Mouse (Mus musculus) forebrain, embryonic 13.5 days (tissue): Measurements from ENCODE around the gene Fam126a. TPM values are rescaled to one million over a fixed set of nuclear protein-coding genes. Genes with fewer than 3 reads are reported as not detected.

ENCODE experiments used
- ATAC-seq: fragments of 200-750 bp; cut with Nextera tagmentation; 2 replicates; pipeline ENCODE4 v1.8.0; 2017
- H3K27ac ChIP-seq: fragments of 300-500 bp; sonication (generic); 2 replicates; pipeline ENCODE4 v1.5.1; 2015; ENCODE audit warnings: inconsistent platforms, mild to moderate bottlenecking, moderate library complexity
- H3K27me3 ChIP-seq: fragments of 300-500 bp; sonication (generic); 2 replicates; pipeline ENCODE4 v1.6.1; 2015; ENCODE audit warnings: mild to moderate bottlenecking, inconsistent platforms
- H3K36me3 ChIP-seq: fragments of 300-500 bp; sonication (generic); 2 replicates; pipeline ENCODE4 v1.6.1; 2015; ENCODE audit warnings: mild to moderate bottlenecking, inconsistent platforms; ENCODE audit not compliant: poor library complexity, severe bottlenecking
- H3K4me1 ChIP-seq: fragments of 300-500 bp; sonication (generic); 2 replicates; pipeline ENCODE4 v1.6.1; 2015; ENCODE audit warnings: inconsistent platforms
- H3K4me2 ChIP-seq: fragments of 300-500 bp; sonication (generic); 2 replicates; pipeline ENCODE4 v1.6.1; 2015; ENCODE audit warnings: inconsistent platforms, mild to moderate bottlenecking, moderate library complexity
- H3K4me3 ChIP-seq: fragments of 300-500 bp; sonication (generic); 2 replicates; pipeline ENCODE4 v1.5.1; 2015; ENCODE audit warnings: mild to moderate bottlenecking, inconsistent platforms
- H3K9ac ChIP-seq: fragments of 300-500 bp; sonication (generic); 2 replicates; pipeline ENCODE4 v1.6.1; 2015; ENCODE audit warnings: mild to moderate bottlenecking, inconsistent platforms
- H3K9me3 ChIP-seq: fragments of 300-500 bp; sonication (generic); replicated peaks from 2 replicates; pipeline ENCODE4 v1.6.1; 2016; ENCODE audit warnings: inconsistent platforms
- WGBS: fragments of 180-500 bp; shearing (Covaris S2); methylation state at CpG from one replicate; pipeline ENCODE4 v1.1.7; 2015; 5-methylcytosine and 5-hydroxymethylcytosine counted together
- polyA plus RNA-seq: library from polyadenylated mRNA; unstranded; fragments of >200 nt; fragmentation: Nextera tagmentation; extraction: Ambion mirVana; gene quantifications from 2 replicates; pipeline ENCODE4 v1.2.1, GENCODE M21; 2015

Fam126a gene
- polyA plus RNA-seq, 1 experiment from 2014 or later = 44.3 TPM

DNA sequence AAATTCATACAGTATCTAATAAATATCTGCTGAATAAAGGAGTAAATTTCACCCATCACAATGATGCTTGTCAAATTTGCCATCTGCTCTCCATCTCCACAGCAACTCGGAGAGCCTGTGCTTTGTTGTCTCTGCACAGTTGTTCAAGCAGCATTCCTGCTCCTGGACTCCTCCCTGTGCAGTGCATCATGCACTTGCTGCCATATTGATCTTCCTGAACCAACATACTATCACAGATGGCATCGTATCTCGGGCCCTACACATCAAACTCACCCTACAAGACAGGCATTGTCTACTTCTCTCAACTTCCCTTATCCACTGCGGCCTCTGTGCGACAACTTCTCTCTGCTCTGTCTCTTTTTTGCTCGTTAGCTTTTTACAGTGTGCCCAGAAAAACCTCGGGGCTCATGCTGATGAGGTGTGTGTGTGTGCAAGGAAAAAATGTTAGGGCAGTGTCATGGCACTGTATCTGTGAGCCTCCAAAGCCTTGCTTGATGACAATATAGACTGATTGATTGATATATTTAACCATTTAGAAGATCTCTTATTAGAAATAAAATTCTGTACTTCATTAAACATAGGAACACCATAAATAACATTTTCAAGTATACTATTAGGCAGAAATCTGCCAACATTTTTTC, 11.7 kb downstream of the Fam126a start:
- Histone ChIP-seq H3K27me3 (no peaks in the 10 kb centered on the region), H3K4me3 (no peak overlapping the region), H3K4me1 (peaks cover 41% of the 10 kb centered on the region), H3K27ac (peak overlapping the region; percentile 86), H3K9ac (peak overlapping the region; percentile 31; the same call in 1 of the 2 replicates), H3K9me3 (0 out of 2 replicates have a peak, but pooled peaks cover 5% of the 10 kb centered on the region), H3K36me3 (0 out of 2 replicates have a peak, but pooled peaks cover 4% of the 10 kb centered on the region), H3K4me2 (peak overlapping the region; percentile 22; the same call in 1 of the 2 replicates)
- 26% methylated on average over 7 of the region's 7 CpGs for WGBS
- ATAC-seq = peak; percentile 68

DNA sequence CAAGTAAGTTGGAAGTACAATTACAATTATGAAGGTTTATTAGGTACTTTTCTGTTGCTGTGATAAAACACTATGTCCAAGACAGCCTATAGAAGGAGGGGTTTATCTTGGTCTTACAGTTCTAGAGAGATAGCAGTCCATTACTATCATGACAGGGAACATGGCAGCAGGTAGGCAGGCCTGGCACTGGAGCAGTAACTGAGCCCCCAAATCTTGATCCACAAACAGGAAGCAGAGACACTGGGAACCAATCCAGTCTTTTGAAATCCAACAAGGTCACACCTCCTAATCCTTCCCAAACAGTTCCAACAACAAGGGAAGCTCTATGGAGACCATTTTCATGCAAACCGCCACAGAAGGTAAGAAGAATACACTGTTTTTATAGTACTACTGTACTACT, 13.6 kb downstream of the Fam126a start:
- Histone ChIP-seq H3K27me3 (no peaks in the 10 kb centered on the region), H3K9me3 (0 out of 2 replicates have a peak, but pooled peaks cover 5% of the 10 kb centered on the region), H3K36me3 (0 out of 2 replicates have a peak, but pooled peaks cover 4% of the 10 kb centered on the region), H3K4me3 (no peak overlapping the region), H3K4me2 (no peak overlapping the region), H3K9ac (no peak overlapping the region), H3K4me1 (peaks cover 42% of the 10 kb centered on the region), H3K27ac (no peak overlapping the region)
- 100% methylated on average over 1 of the region's 1 CpGs for WGBS
- ATAC-seq = no peak

DNA sequence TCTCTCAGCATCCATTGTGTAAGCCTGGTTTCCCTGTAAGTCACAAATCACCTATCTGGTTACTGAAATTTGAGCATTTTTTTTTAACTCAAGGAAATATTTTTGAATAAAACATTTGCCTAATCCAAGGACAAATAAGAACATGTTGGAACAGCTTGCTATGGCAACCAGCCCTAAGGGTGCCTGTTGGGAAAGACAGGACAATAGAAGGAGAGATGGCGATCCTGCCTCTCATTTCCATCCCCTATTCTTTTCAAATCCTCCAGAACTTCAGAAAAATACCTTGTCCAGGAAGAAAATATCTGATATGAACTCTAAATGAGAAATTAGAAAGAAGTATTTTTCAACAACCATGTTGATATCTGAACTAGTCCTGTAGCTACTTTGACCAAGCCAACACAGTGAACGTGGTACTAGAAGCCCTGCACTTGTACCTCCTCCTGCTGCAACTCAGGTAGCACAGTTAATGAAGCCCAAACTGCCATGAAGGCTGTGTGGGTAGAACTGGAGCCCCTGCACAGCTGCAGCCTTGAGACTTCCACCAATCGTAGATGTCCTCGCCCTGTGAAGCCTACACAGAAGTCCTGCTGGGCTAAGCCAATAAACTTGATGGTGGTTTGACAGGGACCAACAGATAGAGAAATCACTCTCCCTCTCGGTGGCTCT, 17.0 kb downstream of the Fam126a start:
- ATAC-seq = no peak
- WGBS = 77% methylated on average over 5 of the region's 5 CpGs
- Histone ChIP-seq H3K4me2 (no peak overlapping the region), H3K4me1 (peaks cover 8% of the 10 kb centered on the region), H3K9me3 (0 out of 2 replicates have a peak, but pooled peaks cover 5% of the 10 kb centered on the region), H3K36me3 (peaks cover 19% of the 10 kb centered on the region), H3K4me3 (no peak overlapping the region), H3K27ac (no peak overlapping the region), H3K9ac (no peak overlapping the region), H3K27me3 (no peaks in the 10 kb centered on the region)

DNA sequence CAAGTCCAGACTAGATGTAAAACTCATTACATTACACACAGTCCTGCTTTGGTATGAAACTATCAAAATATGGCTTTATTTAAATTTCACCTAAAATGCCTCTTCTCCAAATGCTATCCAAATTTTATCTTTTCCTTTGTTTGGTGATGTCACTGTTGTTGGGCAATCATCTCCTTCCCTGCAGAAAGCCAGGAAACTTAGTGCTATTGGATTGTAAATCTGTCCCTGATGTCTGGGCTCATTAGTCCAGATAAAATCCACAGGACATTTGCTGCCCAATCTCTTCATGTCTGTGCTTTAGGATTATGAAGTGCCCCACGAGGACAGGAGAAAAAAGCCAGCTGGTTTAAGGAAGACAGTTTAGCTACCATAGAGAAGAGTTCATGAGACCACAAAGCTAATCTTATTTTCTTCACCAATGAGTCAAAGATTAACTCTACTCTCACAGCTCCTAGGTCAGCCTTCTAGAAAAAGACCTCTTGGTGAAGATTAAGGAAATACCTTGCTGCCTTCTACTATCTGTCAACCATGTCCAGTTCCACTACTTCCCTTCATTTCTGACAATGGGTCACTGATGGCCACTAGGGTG, 31.3 kb downstream of the Fam126a start:
- WGBS = 64% methylated on average over 1 of the region's 1 CpGs
- peaks cover 9% of the 10 kb centered on the region for H3K4me1 ChIP-seq
- no peak overlapping the region for H3K27ac ChIP-seq
- no peaks in the 10 kb centered on the region for H3K9me3 ChIP-seq
- no peaks in the 10 kb centered on the region for H3K27me3 ChIP-seq
- no peak overlapping the region for H3K4me3 ChIP-seq
- no peak overlapping the region for H3K4me2 ChIP-seq
- H3K36me3 ChIP-seq = peaks cover 19% of the 10 kb centered on the region
- H3K9ac ChIP-seq = no peak overlapping the region
- ATAC-seq = no peak

DNA sequence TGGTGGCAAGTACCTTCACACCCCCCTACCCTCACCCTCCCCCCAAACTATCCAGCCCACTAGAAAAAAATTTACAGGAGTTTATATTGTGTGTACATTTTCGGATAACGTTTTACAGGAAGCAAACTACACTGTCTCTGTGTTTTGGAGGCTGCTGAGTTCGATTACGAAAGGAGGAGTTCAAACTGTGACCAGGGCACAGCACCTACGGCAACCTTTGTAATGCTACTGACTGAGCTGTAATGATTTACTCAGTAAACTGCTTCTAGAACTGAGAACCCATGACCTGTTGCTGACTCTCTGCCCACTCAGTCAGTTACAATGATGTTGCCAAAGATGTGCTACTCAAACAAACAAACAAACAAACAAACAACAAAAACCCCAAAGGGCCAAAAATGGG, 34.5 kb downstream of the Fam126a start:
- no peaks in the 10 kb centered on the region for H3K27me3 ChIP-seq
- H3K4me2 ChIP-seq = no peak overlapping the region
- H3K4me3 ChIP-seq = no peak overlapping the region
- no peak overlapping the region for H3K9ac ChIP-seq
- no peak overlapping the region for H3K27ac ChIP-seq
- H3K36me3 ChIP-seq = peaks cover 19% of the 10 kb centered on the region
- peaks cover 31% of the 10 kb centered on the region for H3K4me1 ChIP-seq
- ATAC-seq = no peak
- WGBS = 88% methylated on average over 5 of the region's 5 CpGs
- no peaks in the 10 kb centered on the region for H3K9me3 ChIP-seq

DNA sequence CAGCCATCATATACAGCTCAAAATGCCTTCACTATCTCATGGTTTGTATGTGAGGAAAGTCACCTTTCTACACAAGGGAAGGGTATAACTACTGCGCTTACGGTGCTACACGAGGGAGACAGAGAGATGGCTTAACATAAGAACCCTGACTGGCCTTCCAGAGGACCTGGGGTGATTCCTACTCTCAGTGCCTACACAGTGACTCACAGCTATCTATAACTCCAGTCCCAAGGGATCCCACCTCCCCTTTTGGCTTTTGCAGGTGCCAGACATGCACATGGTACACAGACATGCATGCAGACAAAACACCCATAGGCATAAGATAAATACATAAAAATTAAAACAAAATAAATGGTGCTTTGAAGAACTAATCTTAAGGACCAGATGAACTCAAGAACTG, 35.6 kb downstream of the Fam126a start:
- H3K9me3 ChIP-seq = no peaks in the 10 kb centered on the region
- H3K4me1 ChIP-seq = peaks cover 40% of the 10 kb centered on the region
- H3K4me3 ChIP-seq = no peak overlapping the region
- no peak for ATAC-seq
- no peak overlapping the region for H3K9ac ChIP-seq
- peak overlapping the region; percentile 19; the same call in 1 of the 2 replicates for H3K27ac ChIP-seq
- H3K27me3 ChIP-seq = no peaks in the 10 kb centered on the region
- no peak overlapping the region for H3K4me2 ChIP-seq
- H3K36me3 ChIP-seq = peaks cover 19% of the 10 kb centered on the region
- 92% methylated on average over 3 of the region's 3 CpGs for WGBS

DNA sequence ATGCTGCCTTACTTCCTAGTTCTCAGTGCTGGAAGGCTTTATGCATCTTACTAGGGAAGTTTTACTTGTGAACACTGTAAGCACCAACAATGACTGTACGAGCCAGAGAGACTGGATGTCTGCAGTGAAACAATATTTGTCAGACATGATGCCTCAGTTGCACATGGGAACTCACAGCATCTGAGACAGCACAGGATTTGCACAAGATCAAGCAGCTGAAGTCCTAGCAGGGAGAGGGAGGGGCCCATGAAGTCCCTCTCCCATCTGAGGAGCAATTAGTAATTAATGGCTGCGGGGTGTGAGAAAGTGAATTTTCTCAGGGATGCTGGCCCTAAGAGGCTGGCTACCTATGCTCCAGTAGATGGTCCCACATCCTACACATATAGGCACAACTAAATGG, 36.3 kb downstream of the Fam126a start:
- Histone ChIP-seq H3K27me3 (no peaks in the 10 kb centered on the region), H3K27ac (peak overlapping the region; percentile 86), H3K4me3 (no peak overlapping the region), H3K36me3 (peaks cover 15% of the 10 kb centered on the region), H3K9me3 (no peaks in the 10 kb centered on the region), H3K4me1 (peaks cover 45% of the 10 kb centered on the region), H3K9ac (no peak overlapping the region), H3K4me2 (no peak overlapping the region)
- ATAC-seq = peak; percentile 39; the same call in 1 of the 2 replicates
- 28% methylated on average over 2 of the region's 2 CpGs for WGBS

DNA sequence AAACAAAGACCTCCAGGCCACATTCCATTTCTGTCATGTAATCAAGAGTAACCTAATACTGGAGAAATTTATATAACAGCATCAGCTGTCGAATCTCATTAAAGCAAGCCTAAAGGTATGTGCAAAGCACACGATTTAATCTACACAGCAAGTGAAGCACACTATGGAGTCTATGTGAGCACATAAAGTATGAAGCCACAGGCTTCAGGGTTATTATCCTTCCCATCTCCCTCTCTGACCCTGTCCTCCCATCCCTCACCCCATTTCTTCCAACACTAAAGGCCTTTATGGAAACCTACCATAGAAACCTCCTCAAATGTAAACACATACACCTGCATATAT, 37.0 kb downstream of the Fam126a start:
- Histone ChIP-seq H3K36me3 (peaks cover 9% of the 10 kb centered on the region; the same call in 1 of the 2 replicates), H3K4me1 (peaks cover 45% of the 10 kb centered on the region), H3K9ac (peak overlapping the region; percentile 54), H3K4me2 (peak overlapping the region; percentile 27), H3K9me3 (no peaks in the 10 kb centered on the region), H3K27ac (peak overlapping the region; percentile 86), H3K27me3 (no peaks in the 10 kb centered on the region), H3K4me3 (no peak overlapping the region)
- no peak for ATAC-seq
- WGBS = 9% methylated on average over 2 of the region's 2 CpGs

DNA sequence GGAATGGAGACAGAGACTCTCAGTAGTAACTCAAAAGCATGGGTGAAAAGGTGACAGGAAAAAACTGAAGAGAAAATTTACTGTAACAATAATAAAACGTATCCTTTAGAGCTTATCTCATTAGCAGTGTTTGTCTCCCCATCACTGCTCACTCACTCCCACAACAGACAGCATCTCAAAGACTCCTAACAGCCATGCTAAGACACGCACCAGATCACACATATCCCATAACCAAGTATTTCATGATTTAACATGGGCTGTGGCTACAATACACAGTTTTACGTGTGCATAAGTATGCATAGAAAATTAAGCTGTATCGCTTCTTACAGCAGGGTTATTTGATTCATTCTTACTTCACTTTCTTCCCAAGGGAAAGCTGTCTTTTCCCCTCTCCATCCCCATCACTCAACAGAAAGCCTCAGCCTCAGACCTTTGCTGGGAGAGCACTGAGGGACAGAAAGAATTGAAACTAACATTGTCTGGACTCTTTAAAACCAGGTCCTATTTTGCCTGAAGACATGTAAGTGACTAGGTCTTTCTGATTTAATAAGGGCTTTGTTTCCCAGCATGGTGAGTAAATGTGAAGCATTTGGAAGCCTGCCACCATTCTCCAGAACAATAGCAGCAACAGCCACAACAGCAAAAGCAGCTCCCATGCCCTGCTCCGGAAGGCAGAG, 37.5 kb downstream of the Fam126a start:
- H3K4me2 ChIP-seq = peak overlapping the region; percentile 27
- ATAC-seq = peak; percentile 77
- no peaks in the 10 kb centered on the region for H3K9me3 ChIP-seq
- no peak overlapping the region for H3K4me3 ChIP-seq
- H3K9ac ChIP-seq = peak overlapping the region; percentile 54
- WGBS = 22% methylated on average over 5 of the region's 5 CpGs
- H3K27ac ChIP-seq = peak overlapping the region; percentile 86
- H3K36me3 ChIP-seq = peaks cover 6% of the 10 kb centered on the region; the same call in 1 of the 2 replicates
- H3K27me3 ChIP-seq = no peaks in the 10 kb centered on the region
- H3K4me1 ChIP-seq = peaks cover 45% of the 10 kb centered on the region

DNA sequence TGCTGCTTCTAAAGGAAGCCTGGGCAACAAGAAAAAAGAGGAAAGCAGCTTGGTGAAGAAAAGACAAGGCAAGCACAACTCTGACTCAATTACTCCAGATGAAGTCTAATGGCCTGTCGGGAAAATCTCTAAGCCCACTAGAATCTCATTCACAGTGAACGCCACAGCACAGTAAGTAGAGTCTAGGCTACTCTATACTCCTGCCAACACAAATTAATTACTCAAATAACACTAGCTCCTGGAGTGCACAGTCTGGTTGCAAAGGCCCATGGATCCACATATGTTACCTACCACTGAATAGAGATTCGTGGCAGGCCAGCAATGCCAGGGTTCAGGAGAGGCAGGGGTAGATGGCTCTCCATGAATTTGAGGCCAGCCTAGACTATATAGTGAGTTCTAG, 40.5 kb downstream of the Fam126a start:
- Histone ChIP-seq H3K27ac (no peak overlapping the region), H3K9me3 (no peaks in the 10 kb centered on the region), H3K9ac (no peak overlapping the region), H3K27me3 (no peaks in the 10 kb centered on the region), H3K4me1 (peaks cover 43% of the 10 kb centered on the region), H3K36me3 (peaks cover 7% of the 10 kb centered on the region; the same call in 1 of the 2 replicates), H3K4me3 (no peak overlapping the region), H3K4me2 (no peak overlapping the region)
- 36% methylated on average over 3 of the region's 3 CpGs for WGBS
- peak; percentile 62; the same call in 1 of the 2 replicates for ATAC-seq

DNA sequence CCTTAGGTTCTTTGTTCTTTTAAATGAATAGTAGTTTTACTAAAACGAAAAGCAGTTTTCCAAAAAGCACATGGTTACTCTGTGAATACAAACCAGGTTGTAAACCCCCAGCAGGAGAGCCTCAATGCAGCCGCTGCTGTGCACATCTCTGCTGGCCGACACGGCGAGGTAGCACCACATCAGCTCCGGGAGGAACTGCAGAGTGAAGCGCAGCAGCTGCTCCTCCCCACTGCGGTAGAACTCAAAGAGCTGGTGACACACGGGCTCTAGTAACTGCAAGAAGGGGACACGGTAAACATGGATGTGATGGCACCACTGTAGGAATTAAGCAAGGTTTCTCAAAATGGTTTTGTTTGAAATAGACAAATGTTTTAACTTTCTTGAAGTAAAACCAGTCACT, 42.7 kb downstream of the Fam126a start:
- no peak overlapping the region for H3K9ac ChIP-seq
- H3K4me3 ChIP-seq = no peak overlapping the region
- no peaks in the 10 kb centered on the region for H3K9me3 ChIP-seq
- ATAC-seq = no peak
- 69% methylated on average over 10 of the region's 10 CpGs for WGBS
- no peak overlapping the region for H3K27ac ChIP-seq
- peaks cover 22% of the 10 kb centered on the region for H3K4me1 ChIP-seq
- H3K27me3 ChIP-seq = no peaks in the 10 kb centered on the region
- no peak overlapping the region for H3K4me2 ChIP-seq
- H3K36me3 ChIP-seq = peaks cover 11% of the 10 kb centered on the region

DNA sequence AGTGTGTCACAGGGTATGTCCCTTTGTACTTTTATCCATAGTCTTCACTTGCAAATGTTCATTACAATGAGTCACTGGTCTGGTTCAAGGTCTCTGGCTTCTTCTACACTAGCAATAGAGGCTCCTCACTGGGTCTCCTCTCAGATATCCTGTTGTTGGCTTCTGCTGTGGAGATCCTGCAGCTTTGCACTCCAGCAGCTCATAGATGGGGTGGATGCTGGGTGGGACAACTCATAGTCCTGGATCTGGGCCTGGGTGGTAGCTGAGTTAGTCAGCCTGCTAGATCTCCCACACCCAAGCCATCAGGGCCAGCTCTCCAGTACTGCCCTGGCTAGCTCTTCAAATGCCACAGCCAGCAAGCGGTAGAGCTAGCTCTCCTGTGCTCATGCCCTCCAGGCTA, 48.4 kb downstream of the Fam126a start:
- ATAC-seq = no peak
- H3K27ac ChIP-seq = no peak overlapping the region

More for the DNA sequence above, 48.4 kb downstream of the Fam126a start:
- Histone ChIP-seq H3K4me2 (no peak overlapping the region), H3K4me3 (no peak overlapping the region), H3K9ac (no peak overlapping the region), H3K9me3 (no peaks in the 10 kb centered on the region), H3K4me1 (no peaks in the 10 kb centered on the region), H3K36me3 (peaks cover 44% of the 10 kb centered on the region), H3K27me3 (no peaks in the 10 kb centered on the region)
- 93% methylated on average over 1 of the region's 1 CpGs for WGBS
